In genomic region chr5:53929205-53929614, GRCm38 (mm10) we compare ENCODE assay signal across 10 mouse cellular contexts.
DNase-seq lines count a peak whose midpoint lies in the region; ATAC-seq and TF ChIP-seq lines count a peak whose summit lies in the region.
"Had no signal": no experiment of that assay in that cellular context is flagged by ENCODE, and none has a peak within 500 bp of the region (broad histone marks: within the 10 kb centered on the region; RNA-seq: fewer than 3 reads in every experiment).

No protein-coding gene starts in this region.

- no peaks in the 10 kb centered on the region for H3K36me3 ChIP-seq in limb, embryonic 14.5 days (ENCODE audit: control insufficient read depth, insufficient read depth, low read length)
- no peaks in the 10 kb centered on the region for H3K36me3 ChIP-seq in limb, embryonic 10.5 days
- H3K36me3 ChIP-seq in stomach, embryonic 16.5 days (ENCODE audit: control insufficient read depth, insufficient read depth, low read length) = no peaks in the 10 kb centered on the region
- H3K36me3 ChIP-seq: embryonic facial prominence, embryonic 15.5 days; G1E; midbrain, embryonic 12.5 days had no signal

- DNase-seq in limb, embryonic 14.5 days (ENCODE audit: low spot score) = peak; percentile 26
- no peak for DNase-seq in limb, embryonic 10.5 days (ENCODE audit: low spot score)
- peak; percentile 32 to 51 for DNase-seq in heart, postnatal 14 days
- peak; percentile 45 to 69 for DNase-seq in kidney, postnatal 25 days
- DNase-seq in layer of hippocampus, adult 11-12 months (ENCODE audit: low spot score) = no peak
- no peak for DNase-seq in cerebellum, adult 11-12 months

- H3K4me3 ChIP-seq in limb, embryonic 14.5 days (replicated peaks; ENCODE audit: low read length) = no peak overlapping the region
- H3K4me3 ChIP-seq in limb, embryonic 10.5 days = no peak overlapping the region
- H3K4me3 ChIP-seq in stomach, embryonic 16.5 days (replicated peaks; ENCODE audit: low read length) = no peak overlapping the region
- H3K4me3 ChIP-seq: embryonic facial prominence, embryonic 15.5 days; midbrain, embryonic 12.5 days had no signal

- H3K27me3 ChIP-seq in limb, embryonic 14.5 days (ENCODE audit: control insufficient read depth, insufficient read depth, low read length) = no peaks in the 10 kb centered on the region
- H3K27me3 ChIP-seq in limb, embryonic 10.5 days (ENCODE audit: low read depth, poor library complexity, severe bottlenecking) = no peaks in the 10 kb centered on the region
- no peaks in the 10 kb centered on the region for H3K27me3 ChIP-seq in stomach, embryonic 16.5 days (ENCODE audit: control insufficient read depth, insufficient read depth, low read length)
- H3K27me3 ChIP-seq: embryonic facial prominence, embryonic 15.5 days; midbrain, embryonic 12.5 days had no signal

- no peak overlapping the region; the same call in 1 of the 2 replicates for H3K27ac ChIP-seq in limb, embryonic 14.5 days (replicated peaks; ENCODE audit: low read depth, low read length)
- no peak overlapping the region for H3K27ac ChIP-seq in limb, embryonic 10.5 days
- H3K27ac ChIP-seq in stomach, embryonic 16.5 days (ENCODE audit: low read length) = peak overlapping the region; percentile 28
- H3K27ac ChIP-seq: embryonic facial prominence, embryonic 15.5 days; midbrain, embryonic 12.5 days had no signal

- intact Hi-C loops in heart, postnatal 14 days (cut with DNase I) = loop anchor here (2.0 to 5.0 kb wide), 2 partner anchors 57 to 184 kb away; no protein-coding TSS in a partner anchor

- H3K4me1 ChIP-seq in limb, embryonic 14.5 days (ENCODE audit: control insufficient read depth, insufficient read depth, low read length) = no peaks in the 10 kb centered on the region
- H3K4me1 ChIP-seq in limb, embryonic 10.5 days = 0 out of 2 replicates have a peak, but pooled peaks cover 4% of the 10 kb centered on the region
- peaks cover 15% of the 10 kb centered on the region for H3K4me1 ChIP-seq in stomach, embryonic 16.5 days (ENCODE audit: control insufficient read depth, insufficient read depth, low read length)
- H3K4me1 ChIP-seq: midbrain, embryonic 12.5 days had no signal

- H3K4me2 ChIP-seq in limb, embryonic 14.5 days (replicated peaks; ENCODE audit: low read depth, low read length, severe bottlenecking) = no peak overlapping the region
- no peak overlapping the region for H3K4me2 ChIP-seq in stomach, embryonic 16.5 days (ENCODE audit: low read depth, low read length)
- H3K4me2 ChIP-seq: embryonic facial prominence, embryonic 15.5 days; midbrain, embryonic 12.5 days had no signal

- no peak for ATAC-seq in limb, embryonic 14.5 days (ENCODE audit: low FRiP score, low read depth)
- ATAC-seq in stomach, embryonic 16.5 days (ENCODE audit: insufficient read depth, low FRiP score) = no peak

- H3K9ac ChIP-seq in limb, embryonic 14.5 days (ENCODE audit: low read depth, low read length, severe bottlenecking) = no peak overlapping the region
- no peak overlapping the region for H3K9ac ChIP-seq in stomach, embryonic 16.5 days (ENCODE audit: low read length)
- H3K9ac ChIP-seq: embryonic facial prominence, embryonic 15.5 days; midbrain, embryonic 12.5 days had no signal

- TF ChIP-seq POLR2A in limb, embryonic 14.5 days (IDR thresholded peaks at IDR 0.05; ENCODE audit: borderline replicate concordance, extremely low read depth, insufficient read depth, insufficient read length) = no peak

- no peaks in the 10 kb centered on the region for H3K9me3 ChIP-seq in limb, embryonic 14.5 days (ENCODE audit: control insufficient read depth, low read length)
- H3K9me3 ChIP-seq in limb, embryonic 10.5 days (replicated peaks) = no peaks in the 10 kb centered on the region
- no peaks in the 10 kb centered on the region for H3K9me3 ChIP-seq in stomach, embryonic 16.5 days (replicated peaks; ENCODE audit: control insufficient read depth, low read length)
- H3K9me3 ChIP-seq: embryonic facial prominence, embryonic 15.5 days; G1E; midbrain, embryonic 12.5 days had no signal

- 52% methylated on average over 10 of the region's 10 CpGs for WGBS in limb, embryonic 14.5 days
- WGBS in limb, embryonic 10.5 days = 83% methylated on average over 10 of the region's 10 CpGs
- 51% methylated on average over 10 of the region's 10 CpGs for WGBS in stomach, embryonic 16.5 days

Comparison
In these comparisons a context has a peak if more than half of its experiments do, and no peak if none do; other contexts are left out.
1. DNase-seq: peak in limb, embryonic 14.5 days (single experiment), heart, postnatal 14 days (2 of 2) and kidney, postnatal 25 days (2 of 2); none in limb, embryonic 10.5 days (single experiment), layer of hippocampus, adult 11-12 months (single experiment) and cerebellum, adult 11-12 months (single experiment).